In genomic region chr14:27413961-27414360, GRCm38 (mm10) we compare ENCODE assay signal across 7 mouse cellular contexts. TPM values are rescaled to one million over a fixed set of nuclear protein-coding genes. Genes with fewer than 3 reads are reported as not detected.
A peak's percentile ranks its signal among the peaks of the same experiment; 100 is the strongest.
DNase-seq lines count a peak whose midpoint lies in the region; ATAC-seq lines count a peak whose summit lies in the region.

No protein-coding gene starts in this region.

- peak; percentile 61 for DNase-seq in kidney, adult 9 months
- DNase-seq in kidney, adult 11 months, result no peak
- peak; percentile 64 for DNase-seq in NIH3T3 (ENCODE audit: low read depth)
- DNase-seq in frontal cortex, postnatal 14 days (ENCODE audit: low spot score in 2 of 2), result no peak
- no peak for DNase-seq in right cerebral cortex, postnatal 36 days (ENCODE audit: low spot score in 2 of 2)

- ATAC-seq in CD4-positive, CD25-positive, alpha-beta regulatory T cell, adult 4 months, result peak; percentile 63
- peak; percentile 60 for ATAC-seq in inflammation-experienced regulatory T-cells, adult 6 months

RNA-seq across cellular contexts. Expression of gene Fam208a, which starts 14.7 kb away (rescaled TPM):
- 10 to 100 TPM; 37.8 to 48.1 TPM for polyA plus RNA-seq in CD4-positive, CD25-positive, alpha-beta regulatory T cell, adult 4 months (2017; shearing (Covaris generic))
- polyA plus RNA-seq in inflammation-experienced regulatory T-cells, adult 6 months (2017; shearing (Covaris generic)), result 10 to 100 TPM; 22.8 to 46.1 (median 33.8) TPM

Comparison
In these comparisons a context has a peak if more than half of its experiments do, and no peak if none do; other contexts are left out.
1. DNase-seq: peak in kidney, adult 9 months (single experiment) and NIH3T3 (single experiment); none in kidney, adult 11 months (single experiment), frontal cortex, postnatal 14 days (0 of 2) and right cerebral cortex, postnatal 36 days (0 of 2).